In the genomic region with DNA sequence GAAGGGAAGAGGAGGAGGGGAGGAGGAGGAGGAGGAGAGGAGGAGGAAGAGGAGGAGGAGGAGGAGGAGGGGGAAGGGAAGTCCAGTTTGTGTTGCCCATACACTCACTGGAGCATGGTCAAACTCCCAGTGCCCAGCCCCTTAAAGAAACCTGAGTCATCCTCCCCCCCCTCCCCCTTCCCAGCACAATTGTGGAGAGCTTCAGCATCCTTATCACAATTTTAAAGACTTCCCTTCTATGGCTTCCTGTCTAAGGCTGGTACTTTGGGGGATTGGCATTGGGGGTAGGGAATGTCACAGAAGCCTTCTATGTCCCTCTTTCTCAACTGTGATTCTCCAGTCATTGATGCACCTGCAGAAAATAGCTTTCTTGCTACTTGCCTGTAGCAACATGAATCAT, we compare ENCODE assay signal across 27 mouse cellular contexts.
DNase-seq lines count a peak whose midpoint lies in the region; ATAC-seq lines count a peak whose summit lies in the region.
"Had no signal": no experiment of that assay in that cellular context is flagged by ENCODE, and none has a peak within 500 bp of the region (broad histone marks: within the 10 kb centered on the region; RNA-seq: fewer than 3 reads in every experiment).

No protein-coding gene starts in this region.

- H3K9ac ChIP-seq in forebrain, embryonic 14.5 days (ENCODE audit: low read length): no peak overlapping the region
- no peak overlapping the region for H3K9ac ChIP-seq in liver, embryonic 13.5 days
- no peak overlapping the region for H3K9ac ChIP-seq in midbrain, embryonic 11.5 days (ENCODE audit: low read length)
- H3K9ac ChIP-seq: heart, embryonic 13.5 days; hindbrain, embryonic 12.5 days; limb, embryonic 12.5 days; neural tube, embryonic 12.5 days had no signal

- H3K4me1 ChIP-seq in forebrain, embryonic 10.5 days: peaks cover 13% of the 10 kb centered on the region
- peaks cover 2% of the 10 kb centered on the region; the same call in 1 of the 2 replicates for H3K4me1 ChIP-seq in forebrain, embryonic 14.5 days (ENCODE audit: control insufficient read depth, insufficient read depth, low read length)
- peaks cover 57% of the 10 kb centered on the region for H3K4me1 ChIP-seq in liver, embryonic 13.5 days (replicated peaks)
- H3K4me1 ChIP-seq in midbrain, embryonic 11.5 days (ENCODE audit: control insufficient read depth, insufficient read depth, low read length): no peaks in the 10 kb centered on the region
- H3K4me1 ChIP-seq: hindbrain, embryonic 12.5 days; neural tube, embryonic 12.5 days had no signal

- no peak for ATAC-seq in forebrain, embryonic 14.5 days
- peak; percentile 46 for ATAC-seq in common myeloid progenitor, adult 5-6 weeks (replicated peaks; ENCODE audit: low read depth, poor library complexity, severe bottlenecking)
- ATAC-seq in liver, embryonic 13.5 days (ENCODE audit: low read depth): peak; percentile 43; the same call in 1 of the 2 replicates
- ATAC-seq in megakaryocyte progenitor cell, adult 5-6 weeks (replicated peaks; ENCODE audit: poor library complexity): peak; percentile 51
- ATAC-seq in monocyte, adult 5-6 weeks (replicated peaks; ENCODE audit: insufficient number of reproducible peaks, low FRiP score, low TSS enrichment, poor library complexity, severe bottlenecking): no peak
- ATAC-seq in midbrain, embryonic 11.5 days (ENCODE audit: low FRiP score): no peak
- ATAC-seq: CD4-positive, CD25-positive, alpha-beta regulatory T cell, adult 4 months had no signal

- H3K27me3 ChIP-seq in forebrain, embryonic 10.5 days (ENCODE audit: poor library complexity, severe bottlenecking): no peaks in the 10 kb centered on the region
- no peaks in the 10 kb centered on the region for H3K27me3 ChIP-seq in forebrain, embryonic 14.5 days (replicated peaks; ENCODE audit: control insufficient read depth, insufficient read depth, low read length)
- no peaks in the 10 kb centered on the region for H3K27me3 ChIP-seq in liver, embryonic 13.5 days
- no peaks in the 10 kb centered on the region for H3K27me3 ChIP-seq in midbrain, embryonic 11.5 days (ENCODE audit: control insufficient read depth, insufficient read depth, low read length)
- H3K27me3 ChIP-seq: heart, embryonic 13.5 days; hindbrain, embryonic 12.5 days; limb, embryonic 12.5 days; neural tube, embryonic 12.5 days had no signal

- H3K9me3 ChIP-seq in forebrain, embryonic 10.5 days: no peaks in the 10 kb centered on the region
- H3K9me3 ChIP-seq in forebrain, embryonic 14.5 days (replicated peaks; ENCODE audit: control insufficient read depth, low read length): no peaks in the 10 kb centered on the region
- H3K9me3 ChIP-seq in liver, embryonic 13.5 days (replicated peaks): no peaks in the 10 kb centered on the region
- H3K9me3 ChIP-seq in midbrain, embryonic 11.5 days (ENCODE audit: control insufficient read depth, low read length): no peaks in the 10 kb centered on the region
- H3K9me3 ChIP-seq: heart, embryonic 13.5 days; hindbrain, embryonic 12.5 days; limb, embryonic 12.5 days; neural tube, embryonic 12.5 days had no signal

- no peak overlapping the region for H3K4me3 ChIP-seq in forebrain, embryonic 10.5 days
- no peak overlapping the region for H3K4me3 ChIP-seq in forebrain, embryonic 14.5 days (ENCODE audit: low read depth, low read length)
- H3K4me3 ChIP-seq in liver, embryonic 13.5 days (replicated peaks): no peak overlapping the region
- H3K4me3 ChIP-seq in midbrain, embryonic 11.5 days (ENCODE audit: low read depth, low read length): no peak overlapping the region
- H3K4me3 ChIP-seq: heart, adult 2 months; heart, embryonic 13.5 days; hindbrain, embryonic 12.5 days; limb, embryonic 12.5 days; neural tube, embryonic 12.5 days had no signal

- H3K27ac ChIP-seq in forebrain, embryonic 10.5 days: 0 out of 2 replicates have a peak overlapping the region, but pooled peaks have one; percentile 4
- no peak overlapping the region for H3K27ac ChIP-seq in forebrain, embryonic 14.5 days (ENCODE audit: low read depth, low read length)
- H3K27ac ChIP-seq in liver, embryonic 13.5 days: peak overlapping the region; percentile 40
- H3K27ac ChIP-seq in midbrain, embryonic 11.5 days (ENCODE audit: low read depth, low read length): no peak overlapping the region
- H3K27ac ChIP-seq: heart, adult 2 months; heart, embryonic 13.5 days; hindbrain, embryonic 12.5 days; kidney, postnatal 0 days; limb, embryonic 12.5 days; neural tube, embryonic 12.5 days had no signal

- no peaks in the 10 kb centered on the region for H3K36me3 ChIP-seq in forebrain, embryonic 10.5 days (replicated peaks)
- H3K36me3 ChIP-seq in forebrain, embryonic 14.5 days (ENCODE audit: control insufficient read depth, insufficient read depth, low read length): no peaks in the 10 kb centered on the region
- H3K36me3 ChIP-seq in liver, embryonic 13.5 days: no peaks in the 10 kb centered on the region
- H3K36me3 ChIP-seq in midbrain, embryonic 11.5 days (ENCODE audit: control insufficient read depth, insufficient read depth, low read length): no peaks in the 10 kb centered on the region
- H3K36me3 ChIP-seq: heart, embryonic 13.5 days; hindbrain, embryonic 12.5 days; limb, embryonic 12.5 days; neural tube, embryonic 12.5 days had no signal

- DNase-seq in forebrain, embryonic 10.5 days (ENCODE audit: extremely low spot score, low spot score): no peak
- no peak for DNase-seq in forebrain, embryonic 14.5 days (ENCODE audit: low spot score)
- no peak for DNase-seq in liver, embryonic 13.5 days
- no peak for DNase-seq in layer of hippocampus, adult 11-12 months (ENCODE audit: low spot score)
- no peak for DNase-seq in midbrain, embryonic 11.5 days (ENCODE audit: low spot score, missing footprints)
- DNase-seq: adrenal gland, adult 8-10 months; cerebellum, adult 18-20 months; cerebellum, postnatal 36 days; gastrocnemius, postnatal 25 days; heart, adult 2 months; heart, postnatal 14 days; kidney, adult 11 months; layer of hippocampus, postnatal 36 days; lung, adult 2 months; midbrain, embryonic 14.5 days; right cerebral cortex, postnatal 14 days; spleen, adult 18-20 months; thymus, postnatal 14 days had no signal

- H3K4me2 ChIP-seq in forebrain, embryonic 14.5 days (ENCODE audit: low read length): no peak overlapping the region
- H3K4me2 ChIP-seq in liver, embryonic 13.5 days: no peak overlapping the region
- no peak overlapping the region for H3K4me2 ChIP-seq in midbrain, embryonic 11.5 days
- H3K4me2 ChIP-seq: heart, embryonic 13.5 days; hindbrain, embryonic 12.5 days; limb, embryonic 12.5 days; neural tube, embryonic 12.5 days had no signal

Comparison
In these comparisons a context has a peak if more than half of its experiments do, and no peak if none do; other contexts are left out.
1. H3K27ac ChIP-seq: peak in forebrain, embryonic 10.5 days (single experiment) and liver, embryonic 13.5 days (single experiment); none in forebrain, embryonic 14.5 days (single experiment) and midbrain, embryonic 11.5 days (single experiment).
2. ATAC-seq: peak in common myeloid progenitor, adult 5-6 weeks (single experiment), liver, embryonic 13.5 days (single experiment) and megakaryocyte progenitor cell, adult 5-6 weeks (single experiment); none in forebrain, embryonic 14.5 days (single experiment), monocyte, adult 5-6 weeks (single experiment) and midbrain, embryonic 11.5 days (single experiment).